Mouse (Mus musculus) bone marrow macrophage, adult 2 months (primary cell): ENCODE results near the gene Gzmm.

Experiments used
- CTCF ChIP-seq: IDR thresholded peaks from 2 replicates; pipeline ENCODE4 v1.5.1; 2012; ENCODE audit warnings: low read depth, mild to moderate bottlenecking, low read length, moderate library complexity
- POLR2A ChIP-seq: IDR thresholded peaks from 2 replicates; pipeline ENCODE4 v1.6.1; 2012; ENCODE audit warnings: mild to moderate bottlenecking, low read depth, low read length, borderline replicate concordance

GRCm38 (mm10) chr10:79665051-79665450, 23.8 kb upstream of the Gzmm start:
- TF ChIP-seq POLR2A (no peak), CTCF (no peak)
